Mouse (Mus musculus) NIH3T3 (cell line): ENCODE measurements at regions not wholly inside any gene's neighbourhood (a gene's known extent, or its start where the extent isn't known, plus 50 kb on each side); places are given as distances from the start of the nearest gene placed in this dataset.

ENCODE experiments used
- DNase-seq: peaks from one replicate; pipeline ENCODE4 v3.0.0-alpha.2; 2012; ENCODE audit warnings: low read depth

DNA sequence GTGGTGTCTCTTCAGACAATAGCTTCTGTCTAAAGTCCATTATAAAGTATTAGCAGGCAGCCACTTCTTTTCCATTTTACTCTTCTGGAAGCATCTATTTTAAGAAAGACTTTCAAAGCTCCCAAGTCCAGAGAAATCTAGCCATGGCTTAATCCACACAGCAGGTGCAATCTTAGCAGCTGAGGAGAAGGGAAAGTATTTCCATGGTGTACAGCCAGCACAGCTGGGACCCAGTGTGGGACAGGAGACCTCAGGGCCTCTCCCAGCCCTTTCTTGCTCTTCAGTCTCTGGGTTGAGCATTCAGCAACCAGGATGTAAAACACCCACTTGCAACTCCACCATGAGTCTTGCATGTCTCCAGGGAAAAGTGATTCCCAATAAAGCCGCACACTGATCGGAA is 202.8 kb downstream of the Gadd45g start:
- no peak for DNase-seq

DNA sequence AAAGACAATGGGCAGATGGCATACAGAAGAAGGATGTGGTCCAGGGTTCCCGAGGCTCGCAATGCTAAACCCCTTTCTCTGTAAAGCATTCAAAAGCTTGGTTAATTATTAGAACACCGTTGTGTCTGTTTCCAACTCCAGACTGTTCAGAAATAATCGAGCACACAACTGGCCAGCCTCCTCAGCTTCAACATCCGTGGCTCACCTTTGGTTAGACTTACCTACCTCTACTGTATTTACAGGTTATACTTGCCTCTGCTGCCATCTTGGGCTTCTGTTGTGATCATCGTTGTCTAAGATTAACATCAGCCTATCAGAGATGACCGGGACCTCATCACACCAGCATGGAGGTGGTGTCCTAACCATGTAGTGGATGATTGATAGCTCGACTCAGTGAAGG is 209.3 kb downstream of the Gadd45g start:
- no peak for DNase-seq

DNA sequence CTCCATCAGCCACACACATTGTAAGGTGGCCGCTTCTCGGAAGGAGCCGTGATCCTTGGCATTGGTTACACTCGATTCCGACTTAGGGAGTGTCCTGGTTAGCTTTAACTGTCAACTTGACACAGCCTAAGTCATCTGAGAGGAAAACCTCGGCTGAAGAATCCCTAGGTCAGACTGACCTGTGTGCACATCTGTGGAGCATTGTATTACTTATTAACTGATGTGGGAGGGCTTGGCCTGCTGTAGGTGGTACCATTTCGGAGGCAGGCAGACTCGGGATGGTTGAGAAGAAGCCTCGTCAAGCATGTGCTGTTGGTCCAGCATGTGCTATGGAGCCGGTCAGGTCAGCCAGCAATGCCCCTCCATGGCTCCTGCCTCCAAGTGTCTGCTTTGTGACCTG is 211.0 kb downstream of the Gadd45g start:
- no peak for DNase-seq

DNA sequence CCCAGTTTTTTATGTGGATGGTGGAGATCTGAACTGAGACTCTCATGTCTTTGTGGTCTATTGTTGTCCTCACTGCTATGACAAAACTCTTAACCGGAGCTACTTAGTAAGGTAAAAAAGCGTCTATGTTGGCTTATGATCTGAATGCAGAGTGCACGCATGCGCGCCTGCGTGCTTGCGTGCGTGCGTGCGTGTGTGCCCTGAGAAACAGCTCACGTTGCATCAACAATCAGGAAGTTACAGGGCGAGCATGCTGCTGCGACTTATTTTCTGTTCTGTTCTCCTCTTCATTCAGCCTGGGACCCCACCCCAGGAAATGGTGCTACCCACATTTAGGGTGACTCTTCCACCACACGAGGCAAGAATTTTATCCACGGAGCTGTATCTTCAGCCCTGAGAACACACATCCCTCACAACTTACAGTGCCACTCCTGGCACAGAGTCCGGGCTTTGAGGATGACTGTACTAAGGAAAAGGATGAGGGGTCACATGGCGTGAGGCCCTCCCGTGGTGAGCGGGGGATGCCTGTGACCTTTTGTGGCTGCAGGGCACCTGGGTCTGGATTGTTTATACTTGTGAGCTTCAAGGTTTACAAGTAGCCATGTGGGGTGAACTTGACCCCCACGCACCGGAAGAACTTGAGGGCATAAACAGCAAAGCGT is 213.4 kb downstream of the Gadd45g start:
- DNase-seq = peak; percentile 18

DNA sequence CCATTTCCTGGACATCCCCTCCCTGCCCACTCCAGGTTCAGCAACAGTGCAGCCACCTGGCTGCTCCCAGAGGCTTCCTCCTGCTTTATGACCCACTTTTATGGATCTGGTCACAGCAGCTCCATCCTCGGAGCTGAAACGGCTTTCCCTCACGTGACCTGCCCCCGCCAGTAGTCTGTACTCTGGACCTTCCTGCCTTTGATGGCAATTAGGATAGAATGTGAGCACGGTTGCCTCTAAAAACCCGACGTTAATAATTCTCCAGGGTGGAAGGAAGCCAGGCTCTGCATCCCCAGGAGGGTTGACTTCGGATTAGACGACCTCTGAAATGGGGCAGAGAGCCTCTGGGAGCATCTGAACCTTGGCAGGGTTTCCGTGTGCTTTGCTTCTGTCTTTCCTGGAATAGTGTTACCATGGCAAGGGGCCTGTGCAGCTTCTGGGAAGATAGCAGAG is 214.0 kb downstream of the Gadd45g start:
- DNase-seq = no peak

DNA sequence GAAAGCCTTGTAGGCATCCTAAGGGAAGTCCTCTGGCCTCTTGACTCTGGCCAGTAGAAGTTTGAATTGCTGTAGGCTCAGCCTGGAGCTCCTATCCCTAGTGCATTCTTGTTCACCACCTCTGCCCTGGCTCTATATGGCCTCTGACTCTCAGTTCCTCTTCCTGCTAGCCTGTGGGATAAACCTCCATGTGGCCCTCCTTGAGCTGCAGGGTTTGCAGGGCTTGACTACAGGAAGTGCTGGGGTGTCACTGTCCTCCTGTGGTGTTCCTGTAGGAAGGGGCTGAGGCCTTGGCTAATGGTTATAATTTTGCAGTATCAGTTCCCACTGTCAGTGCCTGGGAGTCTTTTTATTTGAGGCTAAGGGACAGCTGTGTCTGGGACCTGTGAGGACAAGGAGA is 215.0 kb downstream of the Gadd45g start:
- DNase-seq = no peak

DNA sequence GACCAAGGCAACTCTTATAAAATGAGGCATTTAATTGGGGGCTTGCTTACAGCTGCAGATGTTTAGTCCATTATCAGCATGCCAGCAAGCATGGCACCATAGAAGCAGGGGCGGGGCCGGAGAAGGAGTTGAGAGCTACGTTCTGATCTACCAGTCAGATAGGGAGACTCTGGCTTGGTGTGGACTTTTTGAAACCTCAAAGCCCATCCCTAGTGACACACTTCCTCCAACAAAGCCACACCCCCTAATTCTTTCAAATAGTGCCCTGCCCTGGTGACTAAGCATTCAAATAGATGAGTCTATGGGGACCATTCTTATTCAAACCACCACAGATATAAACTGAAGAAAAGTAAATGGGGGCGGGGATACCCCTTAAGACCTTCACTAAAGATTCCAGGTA is 215.4 kb downstream of the Gadd45g start:
- peak; percentile 40 for DNase-seq

DNA sequence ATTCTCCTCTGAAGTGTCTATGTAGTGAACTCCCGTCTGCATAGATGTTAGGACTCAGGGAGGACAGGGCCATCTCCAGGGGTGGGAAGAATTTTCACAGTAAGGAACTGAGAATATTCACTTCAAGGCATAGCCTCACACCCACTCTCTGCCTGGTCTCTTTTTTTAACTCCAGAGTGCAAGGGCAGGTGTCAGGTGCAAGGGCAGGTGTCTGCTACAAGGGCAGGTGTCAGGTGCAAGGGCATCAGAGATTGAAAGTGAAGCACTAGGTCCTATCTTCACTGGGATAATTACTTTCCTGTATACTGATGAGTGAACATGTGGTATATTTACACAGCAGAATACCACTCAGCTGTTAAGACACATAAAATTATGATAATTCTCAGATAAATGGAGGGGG is 216.1 kb downstream of the Gadd45g start:
- DNase-seq = no peak

DNA sequence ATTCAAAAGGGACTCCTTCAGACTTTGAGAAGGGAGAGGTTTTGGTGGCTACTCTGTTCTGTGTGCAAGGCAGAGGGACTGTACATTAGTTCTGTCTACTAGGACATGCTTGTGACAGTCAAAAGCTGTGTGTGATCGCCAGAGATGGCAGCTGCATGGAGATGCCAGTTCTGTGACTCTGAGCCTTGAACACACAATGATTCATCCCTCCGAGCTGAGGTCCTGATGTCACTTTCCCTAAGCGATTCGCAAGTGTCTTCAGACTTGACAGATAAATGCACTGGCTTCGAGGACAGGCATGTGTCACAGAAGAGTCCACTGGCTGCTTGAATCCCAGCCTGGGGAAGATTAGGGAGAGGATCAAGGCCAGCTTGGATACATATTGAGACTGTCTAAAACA is 218.8 kb downstream of the Gadd45g start:
- DNase-seq = no peak

DNA sequence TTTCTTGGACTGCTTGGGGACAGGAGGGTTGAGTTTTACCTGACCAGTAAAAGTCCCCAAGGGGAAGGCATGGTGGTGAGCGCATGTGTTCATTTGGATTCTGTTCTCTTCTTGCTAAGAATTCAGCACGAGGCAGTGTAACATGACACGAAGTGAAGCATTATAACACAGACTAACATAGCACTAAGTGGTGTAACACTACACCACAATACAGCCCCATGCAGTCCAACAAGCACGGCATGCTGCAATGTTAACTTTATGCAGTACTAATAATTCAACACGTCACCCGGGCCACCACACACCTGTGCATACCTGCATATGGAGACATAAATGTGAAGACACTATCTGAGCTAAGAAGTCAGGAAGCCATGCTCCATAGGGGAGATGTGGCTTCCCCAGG is 219.2 kb downstream of the Gadd45g start:
- DNase-seq = no peak

DNA sequence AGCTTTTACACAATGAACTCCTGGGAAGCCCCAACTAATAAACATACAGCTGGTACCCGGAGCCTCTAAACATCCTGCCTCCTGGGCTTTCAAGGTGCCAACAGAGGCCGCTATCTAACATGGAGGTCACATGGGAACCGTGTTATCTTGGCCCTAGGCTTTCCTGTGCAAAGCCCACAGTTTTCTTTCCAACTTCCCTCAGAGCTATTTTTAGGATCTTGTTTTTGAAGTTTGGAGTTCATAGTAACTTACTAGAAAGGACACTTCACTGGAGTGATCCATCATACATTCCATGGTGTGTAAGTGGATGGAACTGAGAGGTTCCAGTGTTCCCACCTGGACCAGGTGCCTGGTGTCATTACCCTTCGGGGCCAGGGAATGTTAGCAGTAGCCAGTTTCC is 220.6 kb downstream of the Gadd45g start:
- no peak for DNase-seq

DNA sequence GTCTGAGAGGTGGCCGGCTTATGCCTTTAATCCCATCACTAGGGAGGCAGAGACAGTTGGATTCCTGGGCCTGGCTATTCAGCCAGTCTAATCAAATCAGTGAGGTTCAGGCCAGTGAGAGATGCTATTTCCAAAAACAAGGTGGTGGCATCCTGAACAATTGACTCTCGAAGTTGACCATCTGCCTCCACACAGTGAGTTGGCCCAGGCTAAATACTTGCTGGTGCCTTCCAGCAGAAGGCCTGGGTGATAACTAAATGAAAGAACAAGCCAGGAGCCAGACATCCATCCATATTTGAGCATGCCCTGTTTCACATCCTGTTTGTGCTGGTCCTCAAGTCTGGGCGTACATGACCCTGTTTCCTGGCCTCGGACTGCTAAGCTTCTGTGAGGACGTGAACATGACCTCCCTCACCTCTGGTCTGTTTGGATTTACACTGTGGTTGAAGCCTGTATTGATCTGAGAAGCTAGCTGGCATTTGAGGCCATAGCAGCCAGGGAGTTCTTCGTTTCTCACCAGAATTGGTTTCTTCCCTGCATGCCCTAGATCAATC is 222.5 kb downstream of the Gadd45g start:
- DNase-seq = no peak

DNA sequence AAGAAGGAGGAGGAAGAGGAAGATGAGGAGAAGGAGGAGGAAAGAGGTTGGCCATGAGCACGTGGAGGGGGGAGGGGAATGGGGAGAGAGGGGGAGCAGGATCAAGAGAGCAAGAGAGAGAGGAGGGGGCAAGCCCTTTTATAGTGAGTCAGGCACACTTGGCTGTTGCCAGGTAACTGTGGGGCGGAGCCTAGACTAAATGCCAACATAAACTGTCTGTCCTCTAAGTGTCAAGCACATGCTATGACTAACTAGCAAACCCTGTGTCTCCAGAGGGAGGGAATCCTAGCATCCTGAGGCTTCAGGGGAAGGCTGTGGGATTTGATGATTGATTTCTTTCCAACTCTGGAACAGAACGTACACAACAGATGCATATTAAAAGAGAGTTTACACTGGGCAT is 223.2 kb downstream of the Gadd45g start:
- peak; percentile 65 for DNase-seq

DNA sequence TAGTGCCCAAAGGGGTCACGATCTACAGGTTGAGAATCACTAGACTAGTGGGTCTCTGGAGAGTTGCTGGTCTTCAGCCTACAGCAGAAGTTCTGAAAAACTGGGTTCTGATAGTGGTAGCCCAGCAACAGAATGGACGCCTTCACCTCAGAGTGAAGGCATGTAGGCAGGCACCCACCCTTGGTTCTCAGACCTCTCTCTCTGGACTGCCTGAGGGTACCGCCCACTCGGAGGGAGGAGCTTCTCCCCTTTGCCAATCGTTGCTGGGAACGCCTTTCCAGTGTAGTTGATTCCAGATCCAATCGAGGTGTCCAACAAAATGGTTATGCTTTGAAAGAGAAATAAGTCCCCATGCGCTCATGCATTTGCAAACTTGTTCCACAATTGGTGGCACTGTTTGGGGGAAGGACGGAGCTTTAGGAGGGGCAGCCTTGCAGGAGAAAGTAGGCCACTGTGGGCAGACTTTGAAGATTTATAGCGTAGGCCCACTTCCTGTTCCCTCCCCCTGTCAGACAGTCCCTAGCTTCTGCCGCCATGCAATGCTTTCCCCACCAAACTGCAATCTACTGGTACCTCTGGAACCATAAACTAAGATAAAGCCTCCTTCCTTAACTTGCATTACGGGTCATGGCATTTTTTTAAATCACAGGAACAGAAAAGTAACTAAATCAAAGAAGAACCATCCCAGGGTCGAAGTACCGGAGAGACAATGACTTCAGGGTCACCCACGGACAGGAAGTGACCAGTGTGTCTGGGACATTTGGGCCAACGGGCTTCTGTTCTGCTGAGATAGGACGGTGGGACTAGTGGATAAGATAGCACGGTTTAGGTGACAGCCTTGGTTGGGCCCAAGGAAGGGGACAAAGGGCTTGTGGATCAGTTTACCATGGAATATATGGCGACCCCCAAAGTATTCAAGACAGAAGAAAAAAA is 224.5 kb downstream of the Gadd45g start:
- DNase-seq = no peak

DNA sequence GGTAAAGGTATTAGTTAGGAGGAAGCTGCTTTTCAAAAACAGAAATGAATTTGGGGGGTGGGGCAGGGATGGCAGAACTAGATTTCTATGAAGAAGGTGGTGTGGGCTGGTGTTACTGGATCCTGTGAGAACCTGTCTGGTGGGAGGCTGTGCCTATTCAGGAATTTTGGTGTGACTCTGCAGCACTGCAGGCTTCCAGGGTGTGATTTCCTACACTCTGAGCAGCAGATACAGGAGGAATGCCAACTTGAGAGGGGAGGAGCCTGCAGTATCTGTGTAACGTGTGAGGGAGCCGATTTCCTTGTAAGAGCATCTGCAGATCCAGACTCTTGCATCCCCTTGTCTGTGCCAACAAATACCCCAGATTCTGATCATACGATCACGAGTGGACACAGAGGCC is 231.1 kb downstream of the Gadd45g start:
- no peak for DNase-seq

DNA sequence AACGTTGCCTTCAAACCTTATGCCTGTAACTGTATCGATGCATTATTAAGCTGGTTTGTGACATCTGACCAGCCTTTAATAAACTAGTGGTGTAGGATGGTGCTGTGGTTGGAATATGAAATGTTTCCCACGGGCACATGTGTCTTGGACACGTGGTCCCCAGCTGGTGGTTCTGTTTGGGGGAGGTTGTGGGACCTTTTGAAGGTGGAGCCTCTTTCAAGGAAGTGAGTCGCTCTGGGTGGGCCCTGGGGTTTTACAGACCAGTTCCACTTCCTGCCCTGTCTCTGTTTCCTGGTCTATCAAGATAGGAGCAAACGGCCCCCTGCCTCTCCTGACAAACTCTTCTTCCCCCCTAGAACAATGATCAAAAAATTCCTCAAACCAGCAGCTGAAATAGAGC is 232.1 kb downstream of the Gadd45g start:
- DNase-seq = no peak

DNA sequence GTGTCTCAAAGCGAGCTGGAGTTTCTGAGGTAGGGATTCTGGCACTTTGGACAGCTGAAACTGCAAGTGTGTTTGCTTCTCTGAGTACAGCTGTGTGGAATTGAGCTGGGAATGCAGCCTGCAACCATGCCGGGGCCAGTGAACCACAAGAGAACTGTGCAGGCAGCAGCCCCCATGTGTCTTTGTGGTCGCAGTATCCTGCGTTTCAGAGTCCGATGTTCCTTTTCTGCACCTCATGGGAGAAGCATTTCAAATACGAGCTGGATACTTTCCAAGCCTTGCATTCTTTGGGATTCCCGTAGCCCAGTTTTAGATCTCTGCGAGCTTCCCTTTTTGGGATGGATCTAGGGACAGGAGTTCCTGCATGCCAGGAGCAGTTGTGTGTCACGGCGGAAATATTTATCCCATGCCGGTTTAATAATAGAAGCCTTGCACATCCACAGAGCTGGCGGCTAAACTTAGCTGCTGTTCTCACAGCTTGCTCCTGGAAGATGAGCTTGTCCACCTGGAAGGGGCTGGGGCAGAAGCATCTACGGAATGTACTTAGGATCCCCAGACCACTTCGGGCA is 233.3 kb downstream of the Gadd45g start:
- DNase-seq = peak; percentile 80

DNA sequence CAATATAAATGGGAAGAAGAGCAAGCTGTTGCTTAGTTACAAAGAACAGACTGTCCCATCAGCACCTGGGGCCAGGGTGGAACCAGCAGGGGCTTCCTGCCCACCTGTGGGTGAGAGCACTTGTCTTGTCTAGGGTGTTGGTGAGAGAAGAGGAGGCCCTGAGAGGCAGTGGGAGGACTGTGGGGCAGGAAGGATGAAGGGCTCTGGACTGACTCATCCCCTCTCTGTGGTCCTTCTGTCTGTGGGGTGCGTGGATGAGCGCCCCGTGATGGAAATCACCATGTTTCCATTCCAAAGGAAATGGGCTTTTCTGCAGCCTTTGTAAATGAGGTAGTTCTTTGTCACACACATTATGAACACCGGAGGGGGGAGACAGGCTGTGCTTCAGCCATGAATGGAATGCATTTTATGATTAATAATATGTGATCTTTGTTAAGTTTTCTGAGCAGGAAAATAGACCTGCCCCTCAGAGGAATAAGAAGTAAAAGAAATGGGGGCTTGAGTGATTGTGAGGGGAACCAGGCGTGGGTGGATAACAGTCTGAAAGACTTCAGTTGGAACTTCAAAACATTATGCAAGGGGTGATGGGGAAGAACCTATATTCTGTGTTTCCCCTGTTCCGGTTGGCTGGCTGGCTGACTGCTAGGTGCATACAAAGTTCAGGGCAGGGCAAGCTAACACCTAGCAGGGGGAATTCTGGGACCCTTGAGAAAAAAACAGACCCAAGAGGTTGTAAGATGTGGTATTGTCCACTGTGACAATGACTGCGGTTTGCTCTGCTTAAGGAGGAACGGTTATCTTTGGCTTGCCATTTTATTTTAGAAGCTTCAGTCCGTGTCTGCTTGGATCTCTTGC is 237.3 kb downstream of the Gadd45g start:
- DNase-seq = no peak

DNA sequence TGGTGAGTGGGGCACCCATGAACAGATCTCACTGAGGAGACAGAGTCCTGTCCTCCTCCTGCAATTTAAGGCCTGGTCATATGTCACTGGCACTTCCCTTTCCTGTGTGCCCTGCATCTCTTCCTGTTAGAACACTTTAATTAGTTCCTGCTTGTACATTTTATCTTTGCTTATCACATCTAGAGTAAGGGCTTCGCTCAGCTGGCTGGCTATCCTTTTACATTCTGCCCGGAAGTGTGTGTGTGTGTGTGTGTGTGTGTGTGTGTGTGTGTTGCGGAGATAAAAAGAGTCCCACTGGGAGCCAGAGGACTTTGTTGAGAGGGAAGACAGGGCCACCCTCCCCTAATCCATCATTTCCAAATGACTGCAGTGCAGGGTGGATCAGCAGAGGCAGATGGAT is 238.6 kb downstream of the Gadd45g start:
- DNase-seq = no peak

DNA sequence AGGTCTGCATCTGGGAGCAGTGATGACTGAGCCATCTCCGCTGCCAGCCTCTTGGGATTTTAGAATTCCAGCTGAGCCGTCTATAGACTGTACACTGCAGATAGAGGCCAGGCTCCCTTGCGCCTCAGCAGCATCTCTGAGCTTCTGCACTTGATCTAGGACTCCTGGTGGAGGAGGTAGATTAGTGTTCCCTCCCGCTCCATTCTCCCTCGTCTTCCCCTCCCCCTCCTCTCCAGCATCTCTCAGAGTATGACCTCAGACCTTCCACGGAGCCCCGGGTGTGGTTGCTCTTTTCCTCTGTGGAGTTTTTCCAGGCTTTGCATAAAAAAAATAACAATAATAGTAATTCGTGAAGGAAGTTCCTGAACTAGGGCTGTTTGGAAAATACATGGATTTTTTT is 241.8 kb downstream of the Gadd45g start:
- DNase-seq = no peak

DNA sequence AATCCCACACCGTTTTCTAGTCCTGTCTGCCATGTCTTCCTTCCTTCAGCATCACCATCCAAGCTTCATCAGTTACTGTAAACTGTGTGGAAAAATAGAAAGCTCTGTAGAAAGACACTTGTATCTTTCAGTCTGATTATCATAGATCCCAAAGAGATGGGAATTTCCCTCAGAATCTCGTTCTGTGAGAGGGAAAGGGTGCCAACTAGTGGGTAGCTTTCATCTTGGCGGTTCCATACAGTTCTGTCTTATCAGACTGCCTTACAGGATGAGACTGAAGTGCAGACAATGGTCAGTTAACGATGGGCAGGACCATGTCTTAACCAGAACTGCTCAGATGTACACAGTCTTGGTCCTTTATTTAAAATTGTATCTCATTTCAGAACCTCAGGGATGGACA is 243.9 kb downstream of the Gadd45g start:
- no peak for DNase-seq

DNA sequence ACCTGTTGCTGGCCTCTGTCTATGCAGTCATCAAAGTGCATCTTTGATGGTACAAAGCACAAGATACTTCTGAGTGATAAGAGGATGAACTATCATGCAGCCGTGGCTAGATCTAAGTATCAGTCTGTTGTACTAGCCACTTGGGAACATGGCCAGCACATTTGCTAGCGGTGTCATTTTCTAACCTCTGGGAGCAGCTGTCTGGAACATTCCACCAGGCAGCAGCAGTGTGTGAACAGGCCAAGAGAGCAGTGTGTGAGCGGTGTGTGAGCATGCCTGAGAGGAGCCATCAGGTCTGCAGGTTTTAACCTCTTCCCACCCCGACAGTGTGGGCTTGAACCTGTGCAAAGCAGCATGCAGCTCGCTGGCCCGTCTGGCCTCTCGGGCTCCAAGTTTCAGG is 248.3 kb downstream of the Gadd45g start:
- no peak for DNase-seq
